Mouse (Mus musculus) liver, postnatal 0 days (tissue): ENCODE measurements around the gene 1110057P08Rik.

Source experiments
- CTCF ChIP-seq: sonication (generic); IDR thresholded peaks from 2 replicates; pipeline ENCODE4 v1.5.1; 2016; ENCODE audit warnings: antibody characterized with exemption, low read depth
- EP300 ChIP-seq: IDR thresholded peaks from 2 replicates; pipeline ENCODE4 v1.6.1; 2016; ENCODE audit warnings: antibody characterized with exemption, low read depth, mild to moderate bottlenecking

DNA sequence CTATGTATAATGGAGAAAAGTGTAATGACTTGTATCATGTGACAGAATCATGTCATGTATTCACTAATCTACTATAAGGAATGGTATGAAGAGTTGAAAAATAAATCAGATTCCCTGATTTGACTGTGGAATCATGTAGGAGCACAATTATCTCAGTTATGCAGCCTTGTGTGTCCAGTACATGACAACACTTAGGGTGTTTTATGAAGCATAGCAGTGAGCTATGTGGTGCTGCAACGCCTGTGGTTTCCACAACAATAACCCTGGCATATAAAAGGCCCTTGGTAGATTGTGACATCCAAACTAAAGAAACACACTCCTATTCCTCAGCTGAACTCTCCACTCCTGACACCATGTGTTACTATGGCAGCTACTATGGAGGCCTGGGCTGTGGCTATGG is 31.0 kb downstream of the 1110057P08Rik start, which contains the start of gene Krtap20-2:
- TF ChIP-seq CTCF (no peak), EP300 (no peak)
